Mouse (Mus musculus) heart, embryonic 16.5 days (tissue): ENCODE measurements around the gene Dclk1. TPM values are rescaled to one million over a fixed set of nuclear protein-coding genes. Genes with fewer than 3 reads are reported as not detected.

ENCODE experiments used
- ATAC-seq: fragments of 200-750 bp; cut with Nextera tagmentation; replicated peaks from 2 replicates; pipeline ENCODE4 v1.8.0; 2017; ENCODE audit warnings: moderate number of reproducible peaks; ENCODE audit not compliant: insufficient read depth, low FRiP score; ENCODE audit errors: extremely low read depth
- H3K27ac ChIP-seq: fragments of 300-500 bp; sonication (generic); 2 replicates; pipeline ENCODE4 v1.5.1; 2014; ENCODE audit warnings: mild to moderate bottlenecking, low read length, control low read depth, moderate library complexity
- H3K27me3 ChIP-seq: fragments of 300-500 bp; sonication (generic); 2 replicates; pipeline ENCODE4 v1.6.1; 2014; ENCODE audit warnings: low read length, mixed read lengths; ENCODE audit not compliant: control insufficient read depth, insufficient read depth
- H3K36me3 ChIP-seq: fragments of 300-500 bp; sonication (generic); 2 replicates; pipeline ENCODE4 v1.6.1; 2014; ENCODE audit not compliant: control insufficient read depth, insufficient read depth
- H3K4me1 ChIP-seq: fragments of 300-500 bp; sonication (generic); 2 replicates; pipeline ENCODE4 v1.6.1; 2014; ENCODE audit warnings: low read length, mixed read lengths; ENCODE audit not compliant: control insufficient read depth, insufficient read depth
- H3K4me2 ChIP-seq: fragments of 300-500 bp; sonication (generic); 2 replicates; pipeline ENCODE4 v1.6.1; 2014; ENCODE audit warnings: low read depth, mild to moderate bottlenecking, control low read depth, low read length
- H3K4me3 ChIP-seq: fragments of 300-500 bp; sonication (generic); 2 replicates; pipeline ENCODE4 v1.5.1; 2014; ENCODE audit warnings: mild to moderate bottlenecking, control low read depth, low read length
- H3K9ac ChIP-seq: fragments of 300-500 bp; sonication (generic); 2 replicates; pipeline ENCODE4 v1.6.1; 2014; ENCODE audit warnings: low read length, control low read depth
- H3K9me3 ChIP-seq: fragments of 300-500 bp; sonication (generic); replicated peaks from 2 replicates; pipeline ENCODE4 v1.6.1; 2016; ENCODE audit warnings: low read length; ENCODE audit not compliant: control insufficient read depth
- WGBS: fragments of 180-500 bp; shearing (Covaris S2); extraction: QIAGEN DNeasy Blood & Tissue Kit; methylation state at CpG from one replicate; pipeline ENCODE4 v1.1.7; 2014; 5-methylcytosine and 5-hydroxymethylcytosine counted together
- polyA plus RNA-seq: library from polyadenylated mRNA; unstranded; fragments of >200 nt; fragmentation: Nextera tagmentation; extraction: Ambion mirVana; gene quantifications from 2 replicates; pipeline ENCODE4 v1.2.1, GENCODE M21; 2015

The Dclk1 gene
- polyA plus RNA-seq, 1 experiment from 2014 or later = 5.4 TPM

- no peaks in the 10 kb centered on the region for H3K27me3 ChIP-seq
- H3K4me3 ChIP-seq = no peak overlapping the region
- no peaks in the 10 kb centered on the region for H3K36me3 ChIP-seq
- WGBS = 37% methylated on average over 4 of the region's 4 CpGs
- ATAC-seq = no peak
- no peaks in the 10 kb centered on the region for H3K4me1 ChIP-seq
- H3K4me2 ChIP-seq = no peak overlapping the region
- H3K9me3 ChIP-seq = no peaks in the 10 kb centered on the region
- H3K9ac ChIP-seq = no peak overlapping the region
- no peak overlapping the region for H3K27ac ChIP-seq
Measured at GRCm38 (mm10) chr3:55494348-55494747, 252.2 kb downstream of the Dclk1 start.

- Histone ChIP-seq H3K36me3 (no peaks in the 10 kb centered on the region), H3K9me3 (no peaks in the 10 kb centered on the region), H3K4me3 (no peak overlapping the region), H3K4me1 (no peaks in the 10 kb centered on the region), H3K9ac (no peak overlapping the region), H3K4me2 (no peak overlapping the region), H3K27me3 (no peaks in the 10 kb centered on the region), H3K27ac (no peak overlapping the region)
- no peak for ATAC-seq
- 72% methylated on average over 7 of the region's 7 CpGs for WGBS
Measured at GRCm38 (mm10) chr3:55495231-55495630, 253.1 kb downstream of the Dclk1 start.

DNA sequence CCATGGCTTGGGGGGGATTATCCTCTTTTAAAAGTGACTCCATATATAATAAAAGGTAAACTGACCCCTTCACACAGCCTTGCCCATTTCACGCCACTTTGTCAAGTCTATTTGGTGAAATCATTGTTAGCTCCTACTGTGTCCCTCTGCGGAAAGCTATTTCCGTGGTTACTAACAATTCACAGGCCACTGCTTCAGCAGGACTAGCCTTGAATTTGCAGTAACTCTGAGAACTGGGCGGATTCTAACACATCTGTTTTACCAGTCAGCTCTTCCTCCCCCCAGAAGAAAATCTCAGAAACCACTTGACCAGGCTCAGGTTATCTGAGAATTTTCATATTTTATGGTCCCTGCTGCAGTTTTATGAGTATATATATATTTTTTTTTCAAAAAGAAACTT, 253.7 kb downstream of the Dclk1 start:
- H3K9me3 ChIP-seq = no peaks in the 10 kb centered on the region
- 69% methylated on average over 4 of the region's 4 CpGs for WGBS
- no peak for ATAC-seq

GRCm38 (mm10) chr3:55496462-55496941, 254.3 kb downstream of the Dclk1 start:
- Histone ChIP-seq H3K9me3 (no peaks in the 10 kb centered on the region), H3K27ac (no peak overlapping the region), H3K4me1 (no peaks in the 10 kb centered on the region), H3K4me3 (no peak overlapping the region), H3K4me2 (no peak overlapping the region), H3K27me3 (no peaks in the 10 kb centered on the region), H3K9ac (no peak overlapping the region), H3K36me3 (no peaks in the 10 kb centered on the region)
- WGBS = 82% methylated on average over 9 of the region's 9 CpGs
- no peak for ATAC-seq

More for the DNA sequence above, 253.7 kb downstream of the Dclk1 start:
- Histone ChIP-seq H3K9ac (no peak overlapping the region), H3K4me1 (no peaks in the 10 kb centered on the region), H3K4me3 (no peak overlapping the region), H3K4me2 (no peak overlapping the region), H3K27ac (no peak overlapping the region), H3K27me3 (no peaks in the 10 kb centered on the region), H3K36me3 (no peaks in the 10 kb centered on the region)

DNA sequence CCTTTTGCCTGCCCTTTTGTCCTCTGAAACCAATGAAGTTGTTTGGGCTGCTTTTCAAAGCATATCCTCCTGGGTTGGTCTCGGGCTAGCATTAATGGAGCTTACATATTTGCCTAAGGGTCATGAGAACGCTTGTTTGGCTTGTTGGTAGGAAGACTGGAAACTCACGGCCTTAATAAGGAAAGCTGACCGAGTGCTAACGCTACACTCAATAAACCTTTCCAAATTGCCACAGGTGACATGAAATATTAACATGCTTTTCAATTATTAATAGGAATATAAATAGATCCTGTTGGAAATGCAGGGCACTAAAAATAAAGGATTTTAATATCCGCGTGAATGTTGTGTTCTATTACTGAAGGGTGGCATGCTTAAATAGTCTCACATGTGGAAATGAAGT, 257.1 kb downstream of the Dclk1 start:
- WGBS = 89% methylated on average over 7 of the region's 7 CpGs
- H3K36me3 ChIP-seq = no peaks in the 10 kb centered on the region
- H3K27ac ChIP-seq = no peak overlapping the region
- H3K27me3 ChIP-seq = no peaks in the 10 kb centered on the region
- H3K9me3 ChIP-seq = no peaks in the 10 kb centered on the region
- no peak for ATAC-seq
- H3K4me2 ChIP-seq = no peak overlapping the region
- H3K9ac ChIP-seq = no peak overlapping the region
- no peak overlapping the region for H3K4me3 ChIP-seq
- no peaks in the 10 kb centered on the region for H3K4me1 ChIP-seq

- no peaks in the 10 kb centered on the region for H3K27me3 ChIP-seq
- no peak for ATAC-seq
- no peak overlapping the region for H3K4me3 ChIP-seq
- H3K9ac ChIP-seq = no peak overlapping the region
- no peak overlapping the region for H3K4me2 ChIP-seq
- H3K27ac ChIP-seq = no peak overlapping the region
- WGBS = 63% methylated on average over 7 of the region's 7 CpGs
- H3K9me3 ChIP-seq = 0 out of 2 replicates have a peak, but pooled peaks cover 2% of the 10 kb centered on the region
- H3K4me1 ChIP-seq = no peaks in the 10 kb centered on the region
- H3K36me3 ChIP-seq = no peaks in the 10 kb centered on the region
Measured at GRCm38 (mm10) chr3:55510198-55510597, 268.0 kb downstream of the Dclk1 start.

GRCm38 (mm10) chr3:55511658-55512057, 269.5 kb downstream of the Dclk1 start:
- 54% methylated on average over 6 of the region's 6 CpGs for WGBS
- no peak overlapping the region for H3K9ac ChIP-seq
- no peak overlapping the region for H3K27ac ChIP-seq
- H3K4me2 ChIP-seq = no peak overlapping the region
- no peaks in the 10 kb centered on the region for H3K27me3 ChIP-seq
- H3K9me3 ChIP-seq = no peaks in the 10 kb centered on the region
- H3K4me3 ChIP-seq = no peak overlapping the region
- H3K4me1 ChIP-seq = no peaks in the 10 kb centered on the region
- no peaks in the 10 kb centered on the region for H3K36me3 ChIP-seq
- no peak for ATAC-seq

DNA sequence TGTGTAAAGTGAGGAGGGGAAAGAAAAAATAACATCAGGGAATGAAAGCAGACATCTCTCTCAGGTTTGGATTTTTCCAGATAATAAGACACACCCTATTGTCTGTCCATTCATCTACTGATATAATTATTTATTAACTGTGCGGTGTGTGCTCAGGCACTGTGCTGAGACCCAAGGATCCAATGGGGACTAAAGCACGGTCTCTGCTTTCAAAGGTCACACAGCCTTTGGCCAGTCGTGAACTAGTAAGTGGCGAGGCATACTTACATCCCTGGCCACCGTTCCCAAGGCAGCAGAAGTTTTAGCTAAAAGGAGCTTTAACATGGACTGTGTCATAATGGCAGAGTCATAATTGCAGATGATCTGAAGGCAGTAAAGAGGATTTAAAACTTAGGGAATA, 273.8 kb downstream of the Dclk1 start:
- Histone ChIP-seq H3K27me3 (no peaks in the 10 kb centered on the region), H3K4me3 (no peak overlapping the region), H3K4me2 (no peak overlapping the region), H3K27ac (no peak overlapping the region), H3K9ac (no peak overlapping the region), H3K9me3 (no peaks in the 10 kb centered on the region), H3K4me1 (no peaks in the 10 kb centered on the region), H3K36me3 (no peaks in the 10 kb centered on the region)
- WGBS = 84% methylated on average over 5 of the region's 5 CpGs
- no peak for ATAC-seq

DNA sequence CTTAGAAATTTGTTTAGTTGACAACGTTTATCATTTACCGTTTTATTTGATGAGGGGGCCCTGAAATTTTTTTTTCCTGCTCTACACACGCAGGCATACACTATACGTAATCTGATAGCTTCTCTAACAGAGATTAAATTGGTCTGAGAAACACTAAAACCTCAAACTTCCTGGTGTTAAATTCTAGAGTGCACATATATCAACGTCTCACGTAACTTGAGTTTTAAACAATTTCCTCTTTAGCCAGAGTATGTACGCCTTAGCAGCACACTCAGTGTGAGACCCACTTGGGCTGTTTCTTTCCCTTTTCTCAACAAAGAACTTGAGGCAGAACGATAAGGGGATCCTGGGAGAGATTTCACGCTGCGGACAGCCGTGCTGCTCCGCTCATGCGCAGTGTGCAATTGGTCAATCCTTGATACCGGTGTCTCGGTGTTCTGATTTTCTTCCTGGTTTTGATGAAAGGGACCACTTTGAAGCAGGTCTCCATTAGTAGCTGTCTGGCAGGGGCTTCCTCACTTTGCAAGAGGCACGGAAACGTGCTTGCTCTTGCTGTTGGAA, 275.4 kb downstream of the Dclk1 start:
- ATAC-seq = no peak

More for the DNA sequence above, 275.4 kb downstream of the Dclk1 start:
- Histone ChIP-seq H3K27ac (no peak overlapping the region), H3K9ac (no peak overlapping the region), H3K9me3 (no peaks in the 10 kb centered on the region), H3K4me3 (peak overlapping the region; percentile 23), H3K4me1 (no peaks in the 10 kb centered on the region), H3K4me2 (peak overlapping the region; percentile 36), H3K27me3 (no peaks in the 10 kb centered on the region), H3K36me3 (no peaks in the 10 kb centered on the region)
- WGBS = 61% methylated on average over 17 of the region's 17 CpGs
